Mouse (Mus musculus) adrenal gland (tissue): Measurements from ENCODE around the gene R3hdm2.

Experiments used
- intact Hi-C: fragments of 180-260 bp; cut with DNase I; formaldehyde crosslinking; loops from one replicate; pipeline ENCODE4 v1.15.1; 2025

R3hdm2 gene

DNA sequence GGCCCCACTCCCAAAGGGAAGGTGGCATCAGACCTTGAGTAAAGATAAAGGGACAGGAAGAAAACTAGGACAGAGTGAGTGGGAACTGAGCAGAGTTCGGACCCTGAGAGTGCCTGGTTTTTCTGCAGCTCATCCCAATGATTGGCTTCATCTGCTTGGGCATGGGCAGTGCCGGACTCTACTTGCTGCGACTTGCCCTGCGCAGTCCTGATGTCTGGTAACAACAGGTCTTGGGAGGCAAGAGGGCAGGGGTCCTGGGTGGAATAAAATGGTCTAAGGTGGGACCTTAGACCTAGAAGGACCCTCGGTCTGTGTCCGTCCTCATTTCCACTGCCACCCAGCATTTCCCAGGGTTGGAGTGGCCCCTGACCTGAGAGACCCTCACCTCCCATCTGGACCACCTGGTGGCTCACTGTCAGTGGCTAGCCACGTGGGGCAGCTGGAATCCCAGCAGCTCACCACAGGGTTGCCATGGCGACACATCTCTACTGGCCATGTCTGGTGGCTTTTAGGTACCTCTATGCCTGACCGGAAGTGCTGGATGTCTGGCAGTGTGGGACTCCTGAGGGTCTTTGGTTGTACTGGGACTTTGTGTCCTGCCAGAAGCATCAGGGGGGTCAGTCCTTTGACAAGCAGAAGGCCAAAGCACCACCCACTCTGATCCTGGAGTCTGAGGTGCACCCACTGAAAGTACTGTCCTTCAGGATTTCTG lies 135.3 kb downstream of the R3hdm2 start:
- intact Hi-C loops: no loop called here

DNA sequence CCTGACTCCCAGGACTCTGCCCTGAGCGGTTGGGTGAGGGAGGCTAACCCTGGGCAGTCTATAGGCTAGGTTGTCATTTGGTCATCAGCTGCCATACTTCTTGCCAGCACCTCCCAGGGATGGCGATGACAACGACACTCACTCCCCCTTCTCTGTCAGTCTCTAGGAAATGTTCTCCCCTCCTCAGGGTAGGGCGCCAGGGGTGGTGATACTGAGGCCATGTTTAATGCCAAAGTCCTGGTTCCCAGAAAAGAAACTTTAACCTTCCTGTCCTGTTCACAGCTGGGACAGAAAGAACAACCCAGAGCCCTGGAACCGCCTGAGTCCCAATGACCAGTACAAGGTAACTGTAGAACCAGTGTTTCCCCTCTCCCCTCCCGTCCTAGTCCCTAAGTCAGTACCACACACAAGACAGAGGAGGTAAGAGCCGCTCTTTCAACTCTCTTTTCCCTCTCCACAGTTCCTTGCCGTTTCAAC lies 135.9 kb downstream of the R3hdm2 start:
- intact Hi-C loops: no loop called here

DNA sequence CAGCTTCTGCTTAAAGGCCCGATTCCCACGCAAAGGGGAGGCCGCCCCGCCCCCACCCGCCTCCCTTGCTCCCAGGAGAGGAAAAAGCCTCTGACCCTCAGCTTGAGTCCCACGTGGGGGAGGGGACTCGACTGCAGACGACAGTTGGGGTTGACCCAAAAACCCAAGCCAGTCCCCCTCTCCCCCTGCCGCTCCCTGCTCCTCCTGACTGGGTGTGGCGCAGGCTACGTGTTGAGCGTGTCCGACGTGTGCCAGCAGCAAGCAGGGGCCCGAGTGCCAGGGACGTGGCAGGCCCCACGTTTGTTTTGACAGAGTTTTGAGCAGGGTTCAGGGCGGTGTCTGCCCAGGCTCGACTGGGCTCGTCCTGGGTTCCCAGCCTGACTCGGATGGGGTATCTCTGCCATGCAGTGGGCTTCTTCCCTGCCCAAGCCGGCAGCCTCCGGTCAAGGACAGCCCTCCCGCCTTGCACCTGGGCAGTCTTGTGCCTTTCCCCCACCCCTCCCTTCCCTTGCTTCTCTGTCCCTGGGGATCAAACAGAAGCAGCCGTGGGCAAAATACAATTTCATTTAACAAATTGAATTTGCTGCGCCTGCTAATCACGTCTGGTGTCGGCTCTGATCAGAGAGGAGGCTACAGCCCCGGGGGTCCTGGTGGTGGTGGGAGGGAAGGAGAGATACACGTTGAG lies 136.6 kb downstream of the R3hdm2 start:
- intact Hi-C loops: no loop called here

DNA sequence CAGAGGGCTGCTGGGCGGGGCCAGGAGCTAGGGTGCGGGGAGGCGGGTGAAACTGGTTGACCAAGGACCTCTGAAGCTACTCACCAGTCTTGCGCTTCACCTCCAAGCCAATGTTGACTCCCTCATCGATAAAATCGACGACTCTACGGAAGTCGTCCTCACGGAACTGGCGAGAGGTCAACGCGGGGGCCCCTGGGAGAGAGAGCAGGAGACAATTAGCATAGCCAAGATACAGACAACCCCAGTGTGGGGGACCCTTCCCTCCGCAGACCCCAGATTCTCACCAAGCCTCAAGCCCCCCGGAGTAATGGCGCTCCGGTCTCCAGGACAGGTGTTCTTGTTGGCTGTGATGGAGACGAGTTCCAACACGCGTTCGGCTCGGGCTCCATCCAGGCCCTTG lies 137.8 kb downstream of the R3hdm2 start:
- intact Hi-C loops: no loop called here

DNA sequence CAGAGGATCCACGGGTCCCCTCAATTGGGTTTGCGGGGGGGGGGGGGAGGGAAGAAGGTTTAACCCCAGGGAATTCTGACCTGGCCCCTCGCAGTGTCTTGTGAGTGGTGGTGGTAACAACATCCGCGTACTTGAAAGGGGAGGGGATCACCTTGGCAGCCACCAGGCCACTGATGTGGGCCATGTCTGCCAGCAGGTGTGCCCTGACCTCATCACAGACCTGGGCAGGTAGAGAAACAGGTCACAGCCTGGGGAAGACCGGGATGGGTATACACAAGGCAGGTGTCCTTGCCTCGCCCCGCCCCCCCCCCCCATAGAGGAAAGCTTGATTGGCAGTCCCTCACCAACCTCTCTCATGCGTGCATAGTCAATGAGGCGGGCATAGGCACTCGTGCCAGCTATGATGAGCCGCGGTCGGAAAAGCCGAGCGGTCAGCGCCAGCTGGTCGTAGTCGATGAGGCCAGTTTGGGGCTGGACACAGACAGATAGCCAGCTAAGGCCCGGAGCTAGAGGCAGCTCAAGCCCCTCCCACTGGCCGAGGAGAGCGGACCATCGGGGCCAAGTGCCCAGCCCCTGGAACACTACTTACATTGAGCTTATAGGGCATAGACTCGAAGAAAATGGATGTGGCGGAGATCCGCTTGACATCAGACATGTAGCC lies 139.0 kb downstream of the R3hdm2 start:
- intact Hi-C loops: no loop called here

DNA sequence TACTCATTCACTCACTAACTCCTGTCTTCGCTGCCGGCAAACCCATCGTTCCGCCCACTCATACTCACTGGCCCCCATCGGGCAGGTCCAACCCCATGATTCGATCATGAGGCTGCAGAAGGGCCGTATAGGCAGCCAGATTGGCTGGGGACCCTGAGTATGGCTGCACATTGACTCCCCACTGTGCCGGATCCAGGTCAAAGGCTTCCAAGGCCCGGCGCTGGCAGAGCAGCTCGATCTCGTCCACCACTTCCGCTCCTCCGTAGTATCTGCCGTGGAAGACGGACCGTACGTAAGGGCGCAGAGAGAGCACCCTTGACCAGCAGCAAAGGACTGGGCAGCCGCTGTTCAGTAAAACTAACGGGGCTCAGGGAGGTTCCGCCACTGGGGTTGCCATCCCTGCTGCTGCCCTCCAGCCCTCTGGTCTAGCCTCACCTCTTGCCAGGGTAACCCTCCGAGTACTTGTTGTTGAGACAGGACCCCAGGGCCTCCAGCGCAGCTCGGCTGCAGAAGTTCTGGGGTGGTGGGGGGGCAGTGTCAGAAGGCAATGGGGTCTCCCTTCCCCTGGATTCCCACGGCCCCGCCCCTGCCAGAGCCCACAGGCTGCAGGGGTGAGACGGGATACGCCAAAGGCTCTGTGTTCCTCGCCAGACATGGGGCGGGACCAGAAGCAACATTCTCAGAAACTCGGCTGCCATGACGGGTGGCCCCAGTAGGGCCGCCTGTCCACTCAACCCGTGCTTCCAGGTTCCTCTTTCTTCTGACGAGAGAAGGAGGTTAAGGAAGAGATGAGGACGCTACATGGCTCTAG lies 140.0 kb downstream of the R3hdm2 start:
- intact Hi-C loops: no loop called here

DNA sequence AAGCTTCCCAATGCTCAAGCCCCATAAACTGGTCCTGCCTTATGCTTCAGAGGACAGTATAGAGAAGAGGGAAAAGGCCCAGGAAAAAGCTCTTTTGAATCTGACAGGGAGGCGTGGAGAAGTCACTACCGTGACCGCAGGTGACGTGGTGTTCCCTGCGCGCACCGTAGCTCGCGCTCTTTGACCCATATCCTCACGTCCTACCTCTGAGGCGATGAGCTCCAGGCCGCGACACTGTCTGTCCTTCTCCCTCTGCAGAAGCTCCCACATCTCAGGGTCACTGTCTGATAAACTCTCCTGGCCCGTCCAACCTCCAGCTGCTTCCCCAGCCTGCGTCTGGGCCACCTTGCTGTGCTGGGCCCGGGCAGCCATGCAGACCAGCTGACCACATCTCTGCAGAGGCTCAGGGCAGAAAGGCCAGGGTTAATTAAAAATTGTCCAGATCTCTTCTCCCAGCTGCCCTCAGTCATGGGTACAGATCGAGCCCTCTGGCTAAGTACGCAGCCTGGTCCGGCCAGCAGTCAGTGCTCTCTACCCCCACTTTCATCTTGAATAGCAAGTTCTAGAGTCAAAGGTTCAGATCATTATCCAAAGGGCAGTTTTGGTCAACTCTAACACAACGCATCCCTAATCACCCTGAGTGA lies 140.7 kb downstream of the R3hdm2 start:
- intact Hi-C loops: no loop called here

DNA sequence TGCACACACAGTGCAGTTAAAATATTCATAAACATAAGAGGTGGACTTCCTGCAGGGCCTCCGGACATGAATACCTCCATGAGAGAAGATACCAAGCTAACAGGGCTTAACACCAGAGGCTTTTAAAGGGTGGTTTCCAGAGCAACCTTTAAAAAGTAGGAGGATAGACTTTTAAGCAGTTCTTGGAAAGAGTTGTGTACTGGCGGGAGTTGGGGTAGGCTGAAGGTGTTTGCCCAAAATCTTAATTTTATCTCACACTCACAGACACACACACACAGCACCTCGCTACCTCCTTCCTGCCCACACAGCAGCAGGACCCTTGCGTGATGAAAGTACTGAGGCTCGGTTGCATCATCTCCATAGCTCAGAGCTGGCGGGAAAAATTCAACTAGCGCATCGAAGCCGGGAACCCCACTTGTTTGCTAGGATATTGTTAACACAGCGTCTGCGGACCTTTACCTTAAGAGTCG lies 141.5 kb downstream of the R3hdm2 start:
- intact Hi-C loops: no loop called here

DNA sequence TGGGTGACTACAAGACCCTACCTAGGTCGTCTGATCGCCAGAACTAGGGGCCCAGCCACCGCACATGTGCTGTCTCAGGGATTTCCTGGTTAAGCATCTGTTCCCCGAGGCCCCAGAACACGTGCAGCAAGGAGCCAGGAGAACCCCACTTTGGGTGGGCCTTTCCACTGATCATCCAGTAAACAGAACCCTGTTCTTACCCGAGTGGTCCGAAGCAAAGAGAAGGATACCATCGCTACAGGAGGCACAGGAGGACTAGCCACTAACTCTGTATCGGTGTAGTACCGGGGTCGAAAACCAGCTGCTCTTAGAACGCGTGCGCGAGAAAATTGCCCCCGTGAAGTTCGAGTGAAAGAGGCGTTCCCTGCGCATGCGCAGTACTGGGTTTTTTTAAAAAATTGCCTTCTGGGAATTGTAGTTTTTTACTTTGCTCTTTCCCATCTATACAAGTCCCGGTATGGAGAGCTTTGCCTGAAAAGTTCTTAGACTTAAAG lies 142.0 kb downstream of the R3hdm2 start, which contains the start of gene Shmt2:
TSS of gene Shmt2 (minus strand) at position 357 of the 494 bp plus-strand sequence.
- intact Hi-C loops: no loop called here

DNA sequence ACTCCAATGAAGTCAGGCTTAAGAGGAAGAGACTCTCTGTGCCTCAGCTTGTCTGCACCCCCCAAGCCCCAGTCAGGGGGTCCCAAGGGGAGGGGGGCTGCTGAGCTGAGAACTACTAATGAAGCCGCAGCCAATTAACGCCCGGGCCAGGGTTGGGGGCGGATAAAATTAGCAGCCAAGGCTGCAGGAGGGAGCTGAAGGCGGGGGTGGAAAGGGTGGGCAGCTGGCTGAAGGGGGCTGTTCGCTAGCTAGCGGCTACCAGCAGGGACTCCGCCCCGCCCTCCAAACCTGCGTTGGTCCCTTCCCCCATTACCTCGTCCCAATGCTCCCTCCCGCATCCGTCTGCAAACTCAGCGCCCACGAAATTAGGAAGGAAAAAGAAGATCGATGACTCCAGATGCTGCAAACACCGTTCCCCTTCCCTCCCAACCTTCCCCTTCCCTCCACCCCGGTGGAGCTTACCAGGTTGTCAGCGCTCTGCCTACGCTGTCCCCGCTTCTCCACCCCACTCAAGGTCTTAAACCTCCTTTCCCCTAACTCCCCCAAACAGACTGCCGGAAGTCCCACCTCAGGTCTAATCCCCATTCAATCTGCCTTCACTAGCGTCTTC lies 144.6 kb downstream of the R3hdm2 start:
- intact Hi-C loops: no loop called here

DNA sequence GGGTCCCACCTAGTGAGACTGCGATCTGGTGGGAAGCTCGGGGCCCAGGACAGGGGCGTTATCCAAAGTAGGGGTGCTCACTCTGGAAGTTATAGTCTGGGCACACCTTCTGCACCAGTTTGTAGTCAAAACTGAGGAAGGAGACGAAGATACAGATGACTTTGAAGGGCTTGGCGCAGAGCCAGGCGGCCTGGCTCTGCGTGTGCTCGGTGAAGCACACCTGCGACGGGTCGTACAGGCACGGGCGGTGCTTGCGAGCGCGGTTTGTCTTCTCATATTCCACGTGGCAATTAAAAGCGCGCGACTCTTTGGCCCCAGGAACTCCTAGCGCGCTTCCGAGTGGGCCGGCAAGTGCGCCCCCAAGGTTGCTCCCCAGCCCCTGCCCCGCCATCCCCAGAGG lies 145.9 kb downstream of the R3hdm2 start:
- intact Hi-C loops: no loop called here

DNA sequence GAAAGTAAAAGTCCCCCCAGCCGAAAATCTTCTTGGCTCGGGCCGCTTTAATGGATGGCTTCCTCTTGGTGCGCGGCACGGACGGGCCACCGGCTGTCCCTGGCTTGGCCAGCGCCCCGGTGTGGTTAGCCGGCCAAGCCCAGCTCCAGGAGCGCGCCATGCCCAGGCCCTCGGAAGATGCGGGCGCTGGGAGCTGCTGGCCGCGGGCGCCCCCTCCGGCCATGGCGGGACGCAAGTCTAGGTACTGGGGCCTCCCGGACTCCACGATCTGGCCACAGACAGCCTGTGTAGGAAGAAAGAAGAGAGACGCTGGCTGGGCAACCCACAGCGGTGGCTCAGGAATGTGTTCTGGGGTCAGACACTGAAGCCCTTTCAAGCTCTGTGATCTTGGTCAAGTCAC lies 146.6 kb downstream of the R3hdm2 start:
- intact Hi-C loops: no loop called here

DNA sequence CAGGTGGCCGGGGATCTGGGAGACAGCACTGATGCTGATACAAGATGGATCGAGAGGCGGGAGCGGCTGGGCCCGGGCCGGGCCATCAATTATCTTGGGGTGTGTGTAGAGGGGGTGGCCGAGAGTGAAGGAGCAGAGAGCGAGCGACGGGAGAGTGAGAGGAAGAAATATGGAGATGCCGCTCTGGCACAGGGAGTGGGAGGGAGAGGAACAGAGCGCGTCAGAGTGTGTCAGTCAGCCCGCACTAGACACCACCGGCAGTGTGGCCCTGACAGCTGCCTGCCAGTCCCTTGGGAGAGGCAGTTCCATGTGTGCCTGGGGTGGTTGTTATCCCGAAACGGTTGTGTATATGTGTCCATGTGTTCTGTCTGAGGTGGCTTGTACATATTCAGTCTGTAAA lies 147.4 kb downstream of the R3hdm2 start:
- intact Hi-C loops: no loop called here

DNA sequence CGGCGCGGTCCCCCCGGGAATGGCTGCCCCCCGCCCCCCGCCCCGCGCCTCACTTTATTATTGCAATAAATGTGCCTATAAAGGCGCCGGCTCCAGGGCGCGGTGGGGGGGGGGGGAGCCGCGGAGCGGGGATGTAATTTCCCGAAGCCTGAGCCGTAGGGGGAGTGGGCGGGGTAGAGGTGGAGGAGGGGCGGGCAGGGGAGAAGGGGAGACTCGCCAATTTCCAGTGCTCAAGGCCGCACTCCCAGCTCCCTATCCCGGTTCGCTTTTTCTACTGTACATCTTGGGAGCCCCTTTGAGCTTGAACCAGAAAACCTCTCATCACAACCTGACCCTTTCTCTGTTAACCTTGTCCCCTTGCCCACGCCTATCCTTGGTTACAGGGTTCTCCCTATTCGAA lies 150.8 kb downstream of the R3hdm2 start:
- intact Hi-C loops: no loop called here

DNA sequence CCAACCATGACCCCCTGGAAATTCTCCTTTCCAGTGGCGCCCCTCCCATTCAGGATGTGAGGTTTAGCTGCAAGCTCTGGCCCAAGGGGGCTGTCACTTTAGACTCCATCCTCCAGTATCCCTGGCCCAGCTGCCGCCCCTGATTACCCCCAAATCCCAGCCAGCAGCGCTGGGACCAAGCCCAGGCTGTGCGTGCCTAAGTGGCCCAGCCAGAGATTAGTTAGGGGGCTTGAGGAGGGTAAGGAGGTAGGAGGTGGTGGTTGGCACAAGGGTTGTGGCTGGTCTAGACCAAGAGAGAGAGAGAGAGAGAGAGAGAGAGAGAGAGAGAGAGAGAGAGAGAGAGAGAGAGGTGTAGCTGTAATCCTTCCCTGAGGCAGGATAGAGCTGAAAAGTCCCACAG lies 151.4 kb downstream of the R3hdm2 start:
- intact Hi-C loops: no loop called here

DNA sequence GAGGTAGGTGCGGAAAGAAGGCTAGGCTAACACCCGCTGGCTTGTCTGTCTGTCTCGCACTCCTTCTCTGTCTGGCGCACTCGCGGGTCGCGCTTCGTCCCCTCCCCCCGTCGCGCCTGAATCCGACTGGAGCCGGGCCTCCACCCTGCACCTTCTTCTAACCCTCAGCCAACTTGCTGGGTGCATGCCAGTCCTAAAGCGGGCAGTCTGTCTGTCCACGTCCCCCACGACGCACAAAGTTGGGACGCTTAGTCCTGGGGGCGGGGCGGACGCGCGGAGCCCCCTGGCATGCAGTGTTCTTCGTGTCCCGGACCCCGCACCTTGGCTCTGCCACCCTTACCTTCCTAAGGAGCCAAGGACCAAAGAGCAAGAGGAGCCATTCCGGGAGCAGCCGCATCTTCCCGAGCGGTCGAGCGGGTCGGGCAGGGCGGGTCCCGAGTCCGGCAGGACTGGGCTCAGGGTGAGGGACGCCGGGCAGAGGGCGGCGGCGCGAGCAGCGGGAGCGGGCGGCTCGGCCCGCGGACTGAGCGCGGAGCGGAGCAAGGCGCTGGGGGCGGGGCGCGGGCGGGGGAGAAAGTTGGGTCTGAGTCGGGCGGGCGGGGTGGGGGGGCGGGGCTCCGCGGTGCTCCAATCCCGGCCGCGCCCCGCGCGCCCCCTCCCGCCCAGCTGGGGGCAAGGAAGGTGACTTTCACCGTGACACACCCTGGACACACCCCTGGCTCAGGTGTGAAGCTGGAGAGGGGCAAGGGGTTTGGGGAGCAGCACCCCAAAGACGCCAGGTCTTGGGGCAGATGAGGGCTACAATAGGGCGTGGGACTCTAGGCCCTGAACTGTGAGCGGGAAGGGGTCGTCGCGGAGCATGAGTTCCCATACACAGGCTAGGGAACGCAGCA lies 154.2 kb downstream of the R3hdm2 start, which contains the start of gene Nxph4:
TSS of gene Nxph4 (minus strand) at position 524 of the 893 bp plus-strand sequence.
- intact Hi-C loops: loop anchor here (1.0 kb wide), 1 partner anchor 21 kb away; no protein-coding TSS in a partner anchor

DNA sequence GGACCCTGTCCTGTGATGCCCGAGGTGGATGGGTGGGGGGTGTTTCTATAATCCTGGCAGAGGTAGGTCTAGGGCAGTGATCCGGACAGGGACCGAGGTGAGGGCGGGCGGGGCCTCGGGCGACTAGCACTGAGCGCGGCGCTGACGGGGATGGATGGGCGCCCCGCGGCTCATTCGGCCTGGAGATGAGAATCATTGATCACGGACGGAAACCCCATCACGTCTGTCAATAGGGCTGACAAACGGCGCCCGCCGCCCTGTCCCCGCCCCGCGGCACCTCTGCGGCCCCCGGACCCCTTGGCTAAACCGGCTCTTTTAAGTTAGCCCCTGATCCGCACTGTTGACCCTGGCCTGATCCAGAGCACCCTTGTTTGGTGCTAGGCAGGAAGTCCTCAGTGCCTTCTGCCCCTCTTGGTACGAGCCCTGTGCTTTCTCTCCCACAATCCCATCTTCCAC lies 154.8 kb downstream of the R3hdm2 start:
- intact Hi-C loops: loop anchor here (1.0 kb wide), 1 partner anchor 22 kb away; no protein-coding TSS in a partner anchor

DNA sequence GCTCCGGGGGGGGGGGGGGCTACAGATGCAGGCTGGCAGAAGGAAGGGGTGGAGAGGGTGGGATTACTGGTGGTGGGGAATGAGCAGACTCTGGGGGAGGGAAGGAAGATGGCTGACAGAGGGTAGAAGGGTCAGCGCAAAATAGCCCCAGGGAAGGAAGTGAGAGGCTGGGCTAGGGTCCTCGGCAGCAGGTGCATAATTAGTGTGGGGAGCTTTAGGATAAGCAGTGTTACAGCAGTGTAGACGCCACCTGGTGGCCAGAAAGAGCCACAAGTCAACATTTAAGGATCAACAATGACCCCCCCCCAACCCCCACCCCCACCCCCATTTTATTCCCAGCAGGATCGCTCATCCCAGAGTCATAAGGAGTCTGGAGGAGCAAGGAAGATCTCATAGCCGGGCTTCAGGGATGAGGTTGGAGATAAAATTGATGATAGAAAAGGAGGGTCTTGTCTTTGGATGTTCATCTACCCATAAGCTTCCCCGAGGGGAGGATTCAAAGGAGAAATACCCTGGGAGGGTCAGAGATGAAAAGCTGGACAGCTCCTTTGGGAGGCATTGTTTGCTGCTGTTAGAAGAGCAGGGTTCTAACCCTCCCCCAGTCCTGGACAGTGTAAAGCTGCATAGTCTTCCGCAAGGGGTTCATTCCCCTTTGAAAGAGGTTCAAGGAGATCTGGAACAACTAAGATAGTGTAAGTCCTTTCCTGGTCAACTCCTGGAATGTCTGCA lies 156.6 kb downstream of the R3hdm2 start:
- intact Hi-C loops: no loop called here
